Mouse (Mus musculus): ENCODE results near the gene Klk4.
A peak's percentile ranks its signal among the peaks of the same experiment; 100 is the strongest.

DNA sequence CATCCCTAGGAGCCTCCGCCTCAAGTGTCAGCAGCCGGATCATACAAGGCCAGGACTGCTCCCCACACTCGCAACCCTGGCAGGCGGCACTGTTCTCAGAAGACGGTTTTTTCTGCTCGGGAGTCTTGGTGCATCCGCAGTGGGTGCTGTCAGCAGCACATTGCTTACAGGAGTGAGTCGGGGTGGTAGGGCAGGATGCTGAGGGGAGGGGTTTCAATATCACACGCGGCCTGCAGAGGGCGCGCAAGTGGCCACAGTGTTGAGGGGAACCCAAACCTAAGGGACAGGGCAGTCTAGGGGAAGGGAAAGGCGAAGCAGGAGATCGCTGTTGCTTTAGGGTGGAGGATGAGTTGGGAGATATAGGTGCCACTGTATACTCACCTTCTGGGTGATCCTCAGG lies 2.6 kb downstream of the Klk4 start:
- TF ChIP-seq CTCF (IDR thresholded peaks at IDR 0.05; ENCODE audit: borderline replicate concordance, control insufficient read depth, extremely low read depth, insufficient read depth, low read length, poor library complexity) (peak; percentile 58; the same call in 1 of the 2 replicates), POLR2A (IDR thresholded peaks at IDR 0.05; ENCODE audit: control insufficient read depth, extremely low read depth, insufficient read depth, low read length, poor library complexity) (no peak)
